Mouse (Mus musculus) heart, embryonic 13.5 days (tissue): ENCODE measurements around the gene Nav1. TPM values are rescaled to one million over a fixed set of nuclear protein-coding genes. Genes with fewer than 3 reads are reported as not detected.

Experiments
- ATAC-seq: fragments of 200-750 bp; cut with Nextera tagmentation; 2 replicates; pipeline ENCODE4 v1.8.0; 2017; ENCODE audit warnings: moderate TSS enrichment; ENCODE audit not compliant: insufficient number of reproducible peaks, low FRiP score, low TSS enrichment; ENCODE audit errors: extremely low read depth
- H3K27ac ChIP-seq: fragments of 300-500 bp; sonication (generic); replicated peaks from 2 replicates; pipeline ENCODE4 v1.5.1; 2015; ENCODE audit warnings: moderate library complexity, mild to moderate bottlenecking, inconsistent platforms
- H3K27me3 ChIP-seq: fragments of 300-500 bp; sonication (generic); replicated peaks from 2 replicates; pipeline ENCODE4 v1.6.1; 2015; ENCODE audit warnings: mild to moderate bottlenecking, inconsistent platforms
- H3K36me3 ChIP-seq: fragments of 300-500 bp; sonication (generic); 2 replicates; pipeline ENCODE4 v1.6.1; 2015; ENCODE audit warnings: mild to moderate bottlenecking, inconsistent platforms
- H3K4me1 ChIP-seq: fragments of 300-500 bp; sonication (generic); 2 replicates; pipeline ENCODE4 v1.6.1; 2015; ENCODE audit warnings: inconsistent platforms
- H3K4me2 ChIP-seq: fragments of 300-500 bp; sonication (generic); 2 replicates; pipeline ENCODE4 v1.6.1; 2015; ENCODE audit warnings: inconsistent platforms, mild to moderate bottlenecking, moderate library complexity
- H3K4me3 ChIP-seq: fragments of 300-500 bp; sonication (generic); 2 replicates; pipeline ENCODE4 v1.5.1; 2015; ENCODE audit warnings: moderate library complexity, mild to moderate bottlenecking, inconsistent platforms
- H3K9ac ChIP-seq: fragments of 300-500 bp; sonication (generic); 2 replicates; pipeline ENCODE4 v1.6.1; 2015; ENCODE audit warnings: inconsistent platforms, mild to moderate bottlenecking, moderate library complexity
- H3K9me3 ChIP-seq: fragments of 300-500 bp; sonication (generic); 2 replicates; pipeline ENCODE4 v1.6.1; 2016; ENCODE audit warnings: inconsistent platforms
- WGBS: fragments of 180-500 bp; shearing (Covaris S2); methylation state at CpG from one replicate; pipeline ENCODE4 v1.1.7; 2015; ENCODE audit warnings: mixed read lengths; 5-methylcytosine and 5-hydroxymethylcytosine counted together
- polyA plus RNA-seq: library from polyadenylated mRNA; unstranded; fragments of >200 nt; fragmentation: Nextera tagmentation; extraction: Ambion mirVana; gene quantifications from 2 replicates; pipeline ENCODE4 v1.2.1, GENCODE M21; 2015

Gene Nav1
- polyA plus RNA-seq, 1 experiment from 2014 or later, result 25.6 TPM

DNA sequence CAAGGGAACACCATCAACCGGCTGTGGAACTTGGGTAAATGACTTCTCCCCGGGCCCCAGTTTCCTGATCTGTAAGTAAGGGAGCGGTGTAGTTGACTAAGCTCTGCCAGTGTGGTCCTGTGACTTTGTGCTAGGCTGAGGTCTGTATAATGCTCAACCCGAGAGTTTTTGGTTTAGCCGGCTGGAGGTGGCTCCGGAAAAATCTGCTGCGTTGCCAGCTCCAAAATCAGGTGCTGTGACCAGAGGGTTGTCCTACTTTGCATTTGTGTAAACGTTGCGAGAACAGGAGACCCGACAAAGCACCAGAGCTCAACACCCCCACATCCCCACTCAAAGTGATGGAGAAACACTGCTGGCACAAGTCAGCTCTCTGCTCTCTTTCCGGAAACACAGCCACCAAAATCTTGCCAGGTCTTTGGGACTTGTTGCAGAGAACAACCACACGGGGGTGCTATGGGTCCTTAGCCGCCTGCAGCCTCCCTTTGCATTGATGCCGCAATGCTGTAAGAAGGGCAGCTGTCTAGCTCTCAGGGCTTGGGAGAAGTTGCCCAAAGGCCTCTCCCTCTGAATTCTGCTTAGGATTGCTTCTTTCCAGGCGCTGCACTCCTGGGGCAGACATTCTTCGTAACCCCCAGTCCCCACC, 62.5 kb downstream of the Nav1 start:
- Histone ChIP-seq H3K9ac (no peak overlapping the region), H3K4me2 (no peak overlapping the region), H3K36me3 (no peaks in the 10 kb centered on the region), H3K4me3 (no peak overlapping the region), H3K27ac (no peak overlapping the region), H3K4me1 (peaks cover 71% of the 10 kb centered on the region), H3K27me3 (no peaks in the 10 kb centered on the region), H3K9me3 (no peaks in the 10 kb centered on the region)
- ATAC-seq, result no peak
- WGBS, result 37% methylated on average over 16 of the region's 16 CpGs

DNA sequence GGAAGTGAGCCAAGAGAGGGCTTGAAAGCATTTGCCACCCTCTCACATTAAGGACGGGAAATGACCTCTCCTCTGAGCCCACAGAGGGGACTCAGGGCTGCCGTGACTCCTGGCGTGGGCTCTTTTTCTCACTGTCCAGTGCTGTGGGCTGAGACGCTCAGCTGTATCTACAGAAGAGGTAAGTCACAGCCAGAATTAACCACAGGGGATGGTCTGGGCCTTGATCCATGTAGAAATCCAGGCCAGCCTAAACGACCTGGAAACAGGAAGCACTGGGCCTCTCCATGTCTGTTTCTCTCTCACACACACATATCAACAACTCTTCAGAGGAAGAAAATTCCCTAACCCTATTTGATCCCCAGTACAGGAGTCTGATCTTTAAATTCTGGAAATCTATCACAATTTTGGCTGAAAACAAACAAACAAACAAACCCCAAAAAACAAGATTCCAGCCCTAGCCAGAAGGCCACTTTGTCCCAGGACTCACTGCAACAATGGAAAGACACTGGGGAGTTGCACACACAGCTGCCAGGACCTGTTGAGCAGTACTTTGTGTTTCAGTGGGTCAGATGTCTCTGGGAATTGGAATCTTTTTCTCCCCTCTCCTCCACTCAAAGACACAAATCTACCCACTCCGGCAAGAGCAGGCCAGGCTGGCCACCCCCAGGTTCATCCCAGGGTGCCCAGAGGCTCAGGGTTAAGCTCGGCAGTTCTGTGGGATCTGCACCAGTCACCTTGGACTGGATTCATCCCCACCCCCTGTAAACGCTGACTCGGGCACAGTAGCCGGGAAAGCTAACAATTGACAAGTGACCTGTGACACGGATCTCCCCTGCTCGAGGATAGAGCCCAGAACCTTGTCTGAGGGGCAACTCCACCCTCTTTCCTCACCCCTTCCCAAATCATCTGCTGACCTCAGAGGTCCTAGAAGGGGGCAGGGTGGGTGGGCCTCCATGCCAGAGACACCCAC, 64.0 kb downstream of the Nav1 start:
- Histone ChIP-seq H3K36me3 (no peaks in the 10 kb centered on the region), H3K27ac (peak overlapping the region; percentile 75), H3K27me3 (no peaks in the 10 kb centered on the region), H3K4me3 (no peak overlapping the region), H3K4me2 (no peak overlapping the region), H3K9me3 (no peaks in the 10 kb centered on the region), H3K4me1 (peaks cover 71% of the 10 kb centered on the region), H3K9ac (peak overlapping the region; percentile 68)
- ATAC-seq, result no peak
- WGBS, result 37% methylated on average over 12 of the region's 12 CpGs

DNA sequence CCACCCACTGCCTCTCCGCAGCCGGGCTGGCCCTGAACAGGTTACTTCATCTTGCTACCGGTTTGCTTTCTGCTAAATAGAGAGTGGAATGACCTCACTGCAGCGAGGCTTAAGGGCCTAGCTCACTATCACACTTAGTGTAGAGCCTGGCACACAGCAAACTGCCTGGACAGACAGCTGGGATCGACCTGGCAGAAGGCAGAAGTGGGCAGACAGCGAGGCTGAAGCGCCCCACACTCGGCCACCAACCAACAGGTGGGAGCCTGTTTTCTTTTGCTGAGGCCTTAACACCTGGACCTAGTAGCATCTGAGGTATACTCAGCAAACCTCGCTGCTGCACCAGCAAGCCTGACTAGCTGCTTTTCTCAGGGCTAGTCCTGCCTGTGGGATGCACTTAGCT, 65.0 kb downstream of the Nav1 start:
- Histone ChIP-seq H3K9ac (peak overlapping the region; percentile 68), H3K9me3 (no peaks in the 10 kb centered on the region), H3K27ac (peak overlapping the region; percentile 75), H3K36me3 (no peaks in the 10 kb centered on the region; the same call in 1 of the 2 replicates), H3K4me1 (peaks cover 73% of the 10 kb centered on the region), H3K27me3 (no peaks in the 10 kb centered on the region), H3K4me3 (no peak overlapping the region), H3K4me2 (no peak overlapping the region)
- ATAC-seq, result no peak
- WGBS, result 59% methylated on average over 9 of the region's 9 CpGs

DNA sequence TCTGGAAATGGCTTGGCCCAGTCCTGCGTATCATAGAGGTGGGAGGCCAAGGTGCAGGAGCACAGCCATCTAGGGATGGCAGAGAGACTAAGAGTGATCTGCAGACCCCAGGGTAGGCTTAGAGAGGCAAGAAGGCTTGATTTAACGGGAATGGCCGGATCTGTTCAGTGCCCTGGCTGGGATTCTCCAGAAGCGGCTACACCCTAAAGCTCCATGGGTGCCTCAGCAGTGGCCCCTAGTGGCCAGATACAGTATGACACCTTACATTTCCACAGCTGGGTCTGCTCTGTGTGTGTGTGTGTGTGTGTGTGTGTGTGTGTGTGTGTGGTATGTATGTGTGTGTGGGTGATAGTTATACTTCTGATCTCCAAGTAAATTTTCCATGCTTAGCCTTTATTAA, 66.8 kb downstream of the Nav1 start:
- no peaks in the 10 kb centered on the region for H3K9me3 ChIP-seq
- peak overlapping the region; percentile 37; the same call in 1 of the 2 replicates for H3K9ac ChIP-seq
- H3K27ac ChIP-seq, result no peak overlapping the region
- no peak overlapping the region for H3K4me2 ChIP-seq
- H3K36me3 ChIP-seq, result no peaks in the 10 kb centered on the region; the same call in 1 of the 2 replicates
- H3K27me3 ChIP-seq, result no peaks in the 10 kb centered on the region
- peaks cover 86% of the 10 kb centered on the region for H3K4me1 ChIP-seq
- WGBS, result 21% methylated on average over 4 of the region's 4 CpGs
- ATAC-seq, result no peak; the same call in 1 of the 2 replicates
- no peak overlapping the region for H3K4me3 ChIP-seq

DNA sequence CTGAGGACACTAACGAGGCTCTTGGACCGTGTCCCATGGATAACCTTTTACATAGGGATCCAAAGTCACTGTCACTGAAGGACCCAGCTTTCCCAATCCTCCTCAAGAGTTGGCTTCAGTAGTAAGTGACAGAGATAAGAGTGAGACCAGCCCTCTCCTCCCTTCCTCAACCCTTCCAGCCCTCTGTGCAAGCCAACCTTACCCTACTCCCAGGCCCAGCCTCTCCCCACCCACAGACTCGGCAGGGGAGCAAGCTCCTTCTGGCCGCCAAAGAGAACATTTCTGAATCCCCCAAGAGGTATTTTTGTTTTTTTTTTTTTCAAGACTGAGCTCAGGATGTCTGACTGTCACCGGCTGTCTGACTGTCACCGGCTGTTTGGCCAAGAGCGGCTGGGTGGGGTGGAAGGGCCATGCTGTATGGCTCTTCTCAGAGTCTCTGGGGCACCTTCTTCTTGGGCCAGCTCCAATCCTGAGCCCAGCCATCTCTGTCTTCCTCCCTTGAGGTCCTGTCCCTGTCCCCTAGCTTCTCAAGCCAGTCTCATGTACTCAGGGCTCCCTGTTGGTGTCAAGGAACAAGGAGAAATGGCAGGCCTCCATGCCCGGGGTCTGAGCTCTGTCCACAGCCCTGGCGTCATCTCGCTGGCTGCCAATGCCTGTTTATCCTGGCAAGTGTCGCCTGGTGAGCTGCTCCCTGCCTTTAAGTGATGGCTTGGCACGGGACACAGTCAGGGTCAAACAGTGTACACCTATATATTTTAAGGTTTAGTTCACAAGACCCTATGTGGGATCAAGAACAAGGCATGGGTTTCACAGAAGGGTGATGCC, 68.4 kb downstream of the Nav1 start:
- Histone ChIP-seq H3K4me2 (no peak overlapping the region), H3K27me3 (no peaks in the 10 kb centered on the region), H3K9ac (no peak overlapping the region), H3K27ac (peak overlapping the region; percentile 61), H3K36me3 (peaks cover 5% of the 10 kb centered on the region; the same call in 1 of the 2 replicates), H3K9me3 (no peaks in the 10 kb centered on the region), H3K4me1 (peaks cover 82% of the 10 kb centered on the region), H3K4me3 (no peak overlapping the region)
- WGBS, result 57% methylated on average over 12 of the region's 12 CpGs
- no peak for ATAC-seq

DNA sequence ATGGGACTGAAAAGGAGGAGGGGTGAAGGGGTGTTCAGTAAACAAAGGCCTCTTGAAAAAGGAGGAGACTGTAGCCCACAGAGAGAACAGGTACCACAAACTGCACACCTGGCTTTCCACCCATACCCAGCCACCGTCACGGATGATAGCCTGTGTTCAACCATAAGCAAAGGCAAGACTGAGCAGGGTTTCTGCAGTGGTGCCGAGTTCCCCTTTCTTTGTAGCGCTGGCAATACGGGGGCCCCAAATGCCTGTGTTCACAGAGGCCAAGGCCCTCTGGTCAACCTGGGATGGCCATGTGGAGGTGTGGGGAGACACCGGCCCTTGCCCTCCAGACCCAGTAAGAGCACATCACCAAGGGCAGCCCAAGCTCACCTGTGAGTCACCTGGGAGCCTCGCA, 70.3 kb downstream of the Nav1 start:
- peak overlapping the region; percentile 38; the same call in 1 of the 2 replicates for H3K9ac ChIP-seq
- no peaks in the 10 kb centered on the region for H3K27me3 ChIP-seq
- H3K4me3 ChIP-seq, result no peak overlapping the region
- WGBS, result 87% methylated on average over 7 of the region's 7 CpGs
- H3K4me1 ChIP-seq, result peaks cover 71% of the 10 kb centered on the region
- H3K27ac ChIP-seq, result peak overlapping the region; percentile 70
- H3K9me3 ChIP-seq, result no peaks in the 10 kb centered on the region
- no peak for ATAC-seq
- H3K4me2 ChIP-seq, result no peak overlapping the region
- H3K36me3 ChIP-seq, result peaks cover 18% of the 10 kb centered on the region

DNA sequence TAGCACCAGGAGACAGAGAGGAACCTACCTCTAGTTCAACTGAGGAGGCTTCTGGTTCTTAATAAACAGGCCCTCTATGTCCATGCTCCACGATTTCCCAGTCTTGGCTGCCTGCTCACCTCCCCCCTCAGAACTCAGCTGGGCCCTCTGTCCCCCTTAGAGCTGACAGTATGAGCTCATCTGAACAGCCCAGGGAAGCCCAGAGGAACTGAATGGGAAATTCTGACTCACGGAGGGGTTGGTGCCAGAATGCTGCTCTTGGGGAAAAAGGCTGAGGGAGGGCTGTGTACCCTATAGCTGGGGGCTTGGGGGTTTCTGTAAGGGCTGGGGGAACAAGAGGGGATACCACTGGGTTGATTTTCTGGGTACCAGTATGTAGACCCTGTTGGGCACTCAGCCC, 70.8 kb downstream of the Nav1 start:
- no peak for ATAC-seq
- Histone ChIP-seq H3K4me1 (peaks cover 72% of the 10 kb centered on the region), H3K9ac (peak overlapping the region; percentile 38)

DNA sequence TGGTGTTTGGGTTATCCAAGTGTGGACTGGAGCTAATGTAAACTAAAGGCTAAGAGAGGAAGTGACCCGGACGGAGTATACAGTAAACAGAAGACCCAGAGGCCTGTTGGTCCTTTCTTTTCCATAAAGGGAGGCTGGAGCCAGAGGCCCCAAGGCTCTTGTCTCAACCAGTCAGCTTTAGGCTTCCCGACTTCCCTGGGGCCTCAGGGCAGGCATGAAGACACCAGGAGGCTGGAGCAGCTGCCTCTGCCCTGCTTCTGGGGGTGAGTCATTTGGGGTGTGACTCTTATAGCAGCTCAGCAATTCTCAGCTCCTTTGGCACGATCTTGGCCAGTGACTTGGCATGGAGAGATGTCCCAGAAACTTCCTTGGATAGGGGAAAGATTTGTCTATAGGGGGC, 71.8 kb downstream of the Nav1 start:
- H3K27me3 ChIP-seq, result no peaks in the 10 kb centered on the region
- H3K4me2 ChIP-seq, result no peak overlapping the region
- H3K36me3 ChIP-seq, result peaks cover 21% of the 10 kb centered on the region
- peak overlapping the region; percentile 15 for H3K9ac ChIP-seq
- no peak for ATAC-seq
- 17% methylated on average over 4 of the region's 4 CpGs for WGBS
- H3K9me3 ChIP-seq, result no peaks in the 10 kb centered on the region
- peak overlapping the region; percentile 70 for H3K27ac ChIP-seq
- H3K4me1 ChIP-seq, result peaks cover 75% of the 10 kb centered on the region
- no peak overlapping the region for H3K4me3 ChIP-seq

More for the DNA sequence above, 70.8 kb downstream of the Nav1 start:
- H3K36me3 ChIP-seq, result peaks cover 19% of the 10 kb centered on the region
- no peak overlapping the region for H3K4me3 ChIP-seq
- WGBS, result 46% methylated on average over 2 of the region's 2 CpGs
- no peaks in the 10 kb centered on the region for H3K27me3 ChIP-seq
- H3K4me2 ChIP-seq, result no peak overlapping the region
- H3K9me3 ChIP-seq, result no peaks in the 10 kb centered on the region
- H3K27ac ChIP-seq, result peak overlapping the region; percentile 70

DNA sequence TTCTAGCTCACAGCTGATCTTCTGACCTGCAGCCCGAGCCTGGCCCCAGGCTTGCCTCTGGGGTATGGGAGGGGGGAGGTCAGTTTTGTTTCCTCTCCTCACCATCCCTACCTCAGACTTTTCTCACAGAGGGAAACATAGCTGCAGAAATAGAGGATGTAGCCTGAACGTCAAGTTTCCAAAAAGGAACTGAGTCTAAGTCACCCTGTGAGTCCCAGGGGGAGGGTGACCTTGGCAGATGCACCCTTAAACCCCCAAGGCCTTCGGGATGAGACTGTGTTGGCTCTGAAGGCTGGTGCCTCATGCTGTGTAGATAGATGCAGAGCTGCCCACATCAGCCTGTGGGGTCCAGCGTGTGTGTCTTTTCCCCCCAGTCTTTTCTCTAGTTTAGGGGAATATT, 72.3 kb downstream of the Nav1 start:
- Histone ChIP-seq H3K27ac (peak overlapping the region; percentile 70), H3K4me3 (no peak overlapping the region), H3K27me3 (no peaks in the 10 kb centered on the region), H3K9ac (peak overlapping the region; percentile 15; the same call in 1 of the 2 replicates), H3K36me3 (peaks cover 25% of the 10 kb centered on the region), H3K4me1 (peaks cover 73% of the 10 kb centered on the region), H3K9me3 (no peaks in the 10 kb centered on the region), H3K4me2 (no peak overlapping the region)
- WGBS, result 57% methylated on average over 4 of the region's 4 CpGs
- ATAC-seq, result no peak

DNA sequence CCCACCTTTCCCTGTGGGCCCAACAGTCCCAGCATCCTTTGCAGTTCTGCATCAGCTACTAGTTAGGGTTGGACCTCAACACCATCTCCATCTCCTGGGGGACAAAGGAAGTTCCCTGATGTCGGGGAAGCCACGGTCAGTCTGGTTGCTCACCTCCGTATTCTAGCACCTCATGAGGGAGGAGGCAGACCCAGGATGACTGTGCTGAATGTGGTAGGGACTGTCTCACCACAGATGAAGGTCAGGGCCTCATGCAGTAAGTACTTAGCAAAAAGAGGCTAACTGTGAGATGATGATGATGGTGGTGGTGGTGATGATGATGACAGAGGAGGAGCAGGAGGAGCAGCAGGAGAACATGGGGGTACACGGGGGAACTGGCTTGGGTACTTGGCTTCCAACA, 73.0 kb downstream of the Nav1 start:
- Histone ChIP-seq H3K9me3 (no peaks in the 10 kb centered on the region), H3K27me3 (no peaks in the 10 kb centered on the region), H3K27ac (no peak overlapping the region), H3K4me3 (no peak overlapping the region), H3K9ac (no peak overlapping the region), H3K4me2 (no peak overlapping the region), H3K36me3 (peaks cover 33% of the 10 kb centered on the region), H3K4me1 (peaks cover 67% of the 10 kb centered on the region)
- no peak for ATAC-seq
- WGBS, result 79% methylated on average over 4 of the region's 4 CpGs

DNA sequence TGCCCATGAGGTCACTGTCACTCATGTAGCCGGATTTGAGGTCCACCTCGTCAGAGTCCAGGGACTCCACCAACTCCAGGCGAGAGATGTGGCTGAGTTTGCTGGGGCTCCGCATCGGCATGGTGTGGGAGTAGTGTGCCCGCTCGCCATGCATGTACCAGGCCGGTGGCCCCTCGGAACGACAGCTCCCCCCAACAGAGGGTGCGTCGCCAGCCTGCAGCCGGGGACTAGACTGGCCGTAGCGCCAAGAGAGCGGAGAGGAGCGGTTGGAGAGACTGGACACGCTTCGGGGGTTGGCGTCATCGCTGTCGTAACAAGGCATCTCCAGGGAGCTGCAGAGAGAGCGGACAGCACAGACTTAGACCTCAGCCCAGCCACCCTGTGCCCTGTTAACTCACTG, 74.7 kb downstream of the Nav1 start:
- Histone ChIP-seq H3K4me3 (no peak overlapping the region), H3K36me3 (peaks cover 46% of the 10 kb centered on the region), H3K9me3 (no peaks in the 10 kb centered on the region), H3K4me1 (peaks cover 50% of the 10 kb centered on the region), H3K9ac (no peak overlapping the region), H3K27me3 (no peaks in the 10 kb centered on the region), H3K27ac (no peak overlapping the region), H3K4me2 (no peak overlapping the region)
- ATAC-seq, result no peak
- WGBS, result 86% methylated on average over 23 of the region's 23 CpGs
